Mouse (Mus musculus): ENCODE data around the gene Fap.

The Fap gene

DNA sequence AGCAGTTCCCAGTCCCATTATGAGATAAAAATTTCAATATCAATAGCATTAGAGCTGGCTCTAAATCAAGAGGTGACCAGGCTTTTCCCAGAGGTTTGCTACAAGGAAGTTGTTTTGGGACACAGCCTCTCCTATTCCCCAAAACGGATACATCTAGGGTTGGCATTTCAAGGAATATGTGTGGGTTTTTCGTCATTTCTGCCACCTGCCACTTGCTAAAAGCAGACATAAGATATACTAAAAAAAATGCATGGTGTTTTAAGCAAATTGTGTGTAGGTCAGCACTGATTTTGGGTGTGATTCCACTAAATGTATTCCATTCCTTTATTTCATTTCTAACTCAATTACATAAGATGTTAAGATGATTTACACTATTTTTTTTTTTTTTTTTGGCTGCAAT is 56.1 kb downstream of the Fap start:
- DNase-seq = no peak

DNA sequence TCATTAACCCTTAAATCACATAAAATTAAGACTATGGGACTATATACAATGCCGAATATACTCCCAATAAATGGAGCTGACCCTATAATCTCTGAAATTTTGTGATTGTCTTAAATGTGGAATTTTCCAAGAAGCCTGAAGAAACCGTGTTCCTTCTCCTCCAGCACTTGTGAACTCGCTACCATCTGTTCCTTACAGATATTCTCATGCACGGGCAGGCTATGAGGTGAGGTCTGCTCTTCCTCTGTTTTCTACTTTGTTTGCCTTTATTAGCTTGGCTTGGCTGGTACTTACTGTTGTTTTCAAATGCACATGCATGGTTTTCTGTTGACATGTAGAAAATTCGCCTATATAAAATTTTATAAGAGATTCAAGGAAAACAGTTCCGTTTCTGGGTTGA is 59.4 kb downstream of the Fap start:
- DNase-seq = no peak

GRCm38 (mm10) chr2:62513477-62513876 is 60.4 kb downstream of the Fap start:
- no peak for DNase-seq

DNA sequence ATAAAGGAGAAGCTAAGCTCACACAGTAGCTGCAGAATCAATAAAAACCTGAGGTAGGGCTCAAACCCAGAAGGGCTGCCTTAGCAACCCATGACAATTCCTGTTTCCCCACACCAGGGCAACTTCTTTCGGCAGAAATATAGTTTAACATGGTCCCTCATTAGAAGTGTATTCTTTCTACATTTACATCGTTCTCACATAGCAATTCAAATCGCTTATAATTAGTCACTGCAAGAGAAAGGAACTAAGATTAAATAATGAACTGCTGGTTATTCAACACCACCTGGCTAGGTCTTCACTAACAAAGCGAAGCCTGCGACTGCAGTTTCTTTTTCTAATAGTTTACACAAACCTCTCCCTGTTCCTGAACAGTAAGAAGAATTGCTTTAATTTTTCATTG is 66.7 kb downstream of the Fap start:
- no peak for DNase-seq

- no peak for DNase-seq
Observed at GRCm38 (mm10) chr2:62506441-62506840, 67.4 kb downstream of the Fap start.

DNA sequence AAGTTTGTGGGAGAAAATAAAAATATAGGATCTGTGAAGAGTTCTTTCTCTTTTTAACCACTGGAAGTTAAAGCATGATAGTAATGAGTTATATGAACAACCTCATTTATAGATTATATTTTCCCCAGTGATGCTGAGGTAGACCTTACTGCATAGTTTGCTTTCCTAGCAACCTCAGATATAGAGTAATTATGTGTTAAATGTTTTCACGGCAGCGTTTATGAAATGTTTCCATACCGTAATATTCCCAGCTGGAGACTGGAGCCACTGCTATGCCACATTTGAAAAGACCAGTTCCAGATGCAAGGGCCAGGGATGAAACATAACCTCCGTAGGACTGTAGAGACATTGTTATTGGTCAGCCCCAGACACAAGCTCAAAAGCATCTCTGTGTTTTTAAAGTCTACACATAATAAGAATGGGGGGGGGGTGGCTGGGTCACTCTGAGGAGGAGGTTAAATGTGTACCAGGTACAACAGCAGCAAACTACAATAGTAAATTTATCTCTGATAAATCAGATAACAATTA is 69.5 kb downstream of the Fap start:
- no peak for DNase-seq

DNA sequence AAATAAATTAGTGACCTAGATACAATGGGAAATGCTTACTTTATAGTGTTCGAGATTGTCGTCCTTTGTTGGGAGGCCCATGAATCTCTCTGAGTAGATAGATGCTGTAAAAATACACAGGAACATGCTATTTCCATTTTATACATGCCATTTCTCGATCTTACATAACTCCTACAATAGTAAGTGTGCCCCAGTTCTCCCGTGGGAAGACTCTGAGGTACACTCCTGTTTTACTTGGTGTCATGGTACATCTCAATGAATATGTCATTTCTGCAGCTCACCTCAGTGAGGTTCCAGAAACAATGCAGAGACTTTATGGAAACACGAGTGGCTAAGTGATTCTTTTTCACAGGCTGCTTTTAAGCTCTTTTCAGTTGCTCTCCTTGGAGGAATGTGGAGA is 70.5 kb downstream of the Fap start:
- DNase-seq = no peak

DNA sequence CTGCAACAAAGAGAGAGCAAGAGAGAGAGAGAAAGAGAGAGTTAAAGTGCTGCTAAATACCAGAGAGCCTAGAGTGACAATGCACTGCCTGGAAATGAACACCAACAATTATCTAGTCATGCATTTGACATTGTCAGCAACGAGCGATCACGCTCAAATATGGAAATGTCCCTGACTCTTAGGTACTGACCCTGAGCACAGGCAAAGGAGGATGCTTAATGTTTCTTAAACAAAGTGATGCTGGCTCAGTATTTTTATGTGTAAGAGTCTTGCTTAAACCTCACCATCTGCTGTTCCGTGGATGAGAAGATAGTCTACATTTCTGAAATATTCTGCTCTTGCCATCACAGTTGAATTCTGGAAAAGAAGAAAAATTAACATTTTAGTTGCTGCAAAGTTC is 71.4 kb downstream of the Fap start:
- DNase-seq = no peak

DNA sequence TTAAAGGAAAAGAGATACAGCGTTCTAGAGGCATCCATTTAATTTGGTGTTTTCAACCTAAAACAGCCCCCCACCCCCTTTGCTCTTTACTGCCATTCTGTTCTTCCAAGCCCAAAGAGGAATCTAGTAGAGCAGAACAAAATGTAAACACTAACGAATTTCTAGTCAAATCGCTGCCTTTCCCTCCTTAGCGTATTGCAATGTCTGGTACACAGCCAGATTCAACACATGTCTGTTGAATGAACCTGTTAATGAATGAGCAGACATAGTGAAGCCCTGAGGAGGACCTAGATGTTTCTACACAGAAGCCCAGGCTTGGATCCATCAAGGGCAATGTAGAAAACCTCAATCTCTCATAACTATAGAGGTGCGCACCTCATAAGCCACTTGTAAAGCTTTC is 75.1 kb downstream of the Fap start:
- no peak for DNase-seq

GRCm38 (mm10) chr2:62498086-62498485 is 75.8 kb downstream of the Fap start:
- no peak for DNase-seq

- no peak for DNase-seq
Observed at GRCm38 (mm10) chr2:62497333-62498002, 76.4 kb downstream of the Fap start.

- no peak for DNase-seq
Observed at GRCm38 (mm10) chr2:62495407-62495806, 78.5 kb downstream of the Fap start.

DNA sequence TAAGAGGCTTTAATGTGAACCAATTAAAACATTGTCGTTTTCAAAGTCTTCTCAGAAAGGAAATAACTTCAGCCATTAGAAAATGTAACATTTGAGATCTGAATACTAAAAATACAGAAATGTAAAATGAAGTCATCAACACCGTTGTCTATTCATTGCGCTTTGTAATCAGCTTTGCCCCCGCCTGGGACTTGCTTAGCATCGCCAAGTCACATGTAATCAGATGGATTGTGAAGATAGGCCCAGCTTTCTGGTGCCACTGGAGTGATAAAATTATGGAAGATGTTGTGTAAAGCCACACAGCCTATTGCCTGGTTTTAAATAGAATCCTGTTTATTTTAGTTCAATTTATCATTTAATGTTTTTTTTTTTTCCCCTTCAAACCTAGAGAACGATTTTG is 84.0 kb downstream of the Fap start:
- DNase-seq = no peak

DNA sequence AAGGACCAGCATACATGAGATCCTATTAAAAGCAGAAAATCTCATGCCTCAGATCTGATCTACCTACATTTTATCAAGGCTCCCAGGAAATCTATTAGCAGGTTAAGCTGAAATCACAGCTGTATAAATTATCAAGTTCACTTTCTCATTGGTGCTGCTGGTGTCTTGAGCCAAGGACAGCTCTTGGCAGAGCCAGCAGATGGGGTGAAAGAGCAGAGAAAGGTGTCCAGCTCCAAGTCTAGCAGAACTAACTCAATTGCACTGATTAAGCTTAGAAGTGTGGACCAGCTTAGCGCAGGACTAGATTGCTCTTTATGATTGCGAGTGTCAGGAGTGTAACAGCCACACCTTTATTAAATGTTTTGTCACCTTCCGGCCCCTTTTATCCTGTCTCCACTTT is 89.0 kb downstream of the Fap start:
- DNase-seq = no peak

DNA sequence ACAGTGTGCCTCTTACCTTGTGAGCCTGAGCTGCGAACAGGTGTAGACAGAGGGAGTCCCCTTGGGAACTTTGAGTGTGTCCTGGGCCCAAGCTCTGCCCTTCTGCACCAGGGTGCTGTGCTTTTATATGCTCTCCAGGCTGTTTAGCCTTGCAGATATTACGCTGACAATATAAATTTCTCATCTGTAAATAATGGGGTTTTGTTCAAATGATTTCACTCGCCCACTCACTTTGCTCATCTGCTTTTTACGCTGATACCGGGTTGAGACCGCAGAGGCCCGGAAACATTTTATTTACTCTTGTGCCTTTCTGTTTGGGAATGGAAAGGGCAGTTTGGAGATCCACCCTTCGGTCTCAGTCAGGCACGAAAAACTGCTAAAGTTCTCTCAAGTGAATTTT is 90.3 kb downstream of the Fap start, which contains the start of gene Gcg:
Gene Gcg (minus strand): TSS at position 101 of the 400 bp plus-strand sequence.
- peak; percentile 62 for DNase-seq

- peak; percentile 66 for DNase-seq
Observed at GRCm38 (mm10) chr2:62480285-62481198, 93.3 kb downstream of the Fap start.

DNA sequence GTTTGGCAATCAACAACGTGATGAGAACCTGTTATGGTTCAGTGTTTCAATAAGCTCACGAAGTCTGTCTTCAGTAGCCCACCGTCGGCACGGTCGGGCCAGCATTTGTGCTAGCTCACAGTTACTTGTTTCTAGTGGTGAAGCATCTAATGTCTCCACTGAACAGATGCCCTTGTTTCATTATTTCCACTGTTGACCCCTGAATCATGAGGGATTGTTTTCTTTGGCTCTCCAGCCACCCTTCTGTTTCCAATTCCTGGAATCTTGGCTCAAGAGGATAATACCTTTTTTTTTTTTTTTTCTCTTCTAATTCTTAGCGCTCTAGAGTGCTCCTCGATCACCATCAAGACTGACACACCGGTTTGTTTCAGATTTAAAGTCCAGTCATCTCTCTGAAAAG is 104.3 kb downstream of the Fap start:
- peak; percentile 79 for DNase-seq

DNA sequence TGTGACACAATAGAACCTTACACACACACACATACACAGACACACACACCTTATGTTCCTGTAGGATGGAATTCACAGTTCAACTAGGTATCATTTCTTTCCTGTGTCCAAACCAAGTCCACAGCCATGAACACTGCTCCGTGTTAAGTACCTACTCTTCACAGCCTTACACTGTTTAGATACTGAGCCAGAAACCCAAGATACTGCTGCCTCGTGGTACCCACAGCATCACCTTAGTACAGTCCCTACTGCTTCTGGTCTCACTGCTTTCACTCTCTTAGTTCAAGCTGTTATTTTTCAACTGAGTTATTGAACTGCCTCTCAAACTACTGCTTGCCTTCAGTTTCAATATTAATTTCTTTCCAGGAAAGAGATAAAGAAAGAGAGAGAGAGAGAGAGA is 110.6 kb downstream of the Fap start:
- DNase-seq = no peak

DNA sequence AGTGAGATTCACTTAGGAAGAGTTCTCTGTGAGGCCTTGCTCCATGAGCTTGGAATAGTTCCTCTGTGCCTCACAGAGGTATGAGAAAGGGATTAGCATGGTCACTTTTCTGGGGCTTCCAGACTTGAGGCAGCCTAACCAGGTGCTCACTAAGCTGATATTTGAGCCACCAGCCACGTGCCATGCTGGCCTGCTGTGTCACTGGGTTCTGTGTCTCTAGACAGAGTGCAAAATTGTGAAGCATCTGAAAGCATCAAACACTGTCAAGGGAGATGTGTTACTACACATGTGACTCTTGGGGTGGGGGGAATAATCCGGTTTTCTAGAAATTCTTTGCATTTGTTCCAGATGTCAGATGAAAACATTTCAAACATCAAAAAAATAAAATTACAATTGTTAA is 111.7 kb downstream of the Fap start:
- no peak for DNase-seq

- peak; percentile 82 for DNase-seq
Observed at GRCm38 (mm10) chr2:62460815-62461450, 112.9 kb downstream of the Fap start.

- peak; percentile 93 for DNase-seq
Observed at GRCm38 (mm10) chr2:62460231-62460710, 113.6 kb downstream of the Fap start.

GRCm38 (mm10) chr2:62459241-62460174 is 114.4 kb downstream of the Fap start:
- no peak for DNase-seq

Data from heart, adult 11 months (tissue).